Mouse (Mus musculus) lung, embryonic 14.5 days (tissue): ENCODE measurements around the gene Vwa3b. TPM values are rescaled to one million over a fixed set of nuclear protein-coding genes. Genes with fewer than 3 reads are reported as not detected.
"Not testable (repeated sequence)": the region's sequence is repeated elsewhere in the genome, so short reads cannot be mapped to it uniquely, and the experiment has no call there.

ENCODE experiments used
- ATAC-seq: fragments of 200-750 bp; cut with Nextera tagmentation; 2 replicates; pipeline ENCODE4 v1.8.0; 2017; ENCODE audit warnings: mild to moderate bottlenecking, moderate TSS enrichment, moderate library complexity; ENCODE audit not compliant: insufficient read depth
- DNase-seq: peaks from one replicate; pipeline ENCODE4 v3.0.0-alpha.2; 2015
- H3K27ac ChIP-seq: fragments of 300-500 bp; sonication (generic); 2 replicates; pipeline ENCODE4 v1.5.1; 2014; ENCODE audit warnings: low read depth, mild to moderate bottlenecking, moderate library complexity
- H3K27me3 ChIP-seq: fragments of 300-500 bp; sonication (generic); 2 replicates; pipeline ENCODE4 v1.6.1; 2014; ENCODE audit warnings: low read length, control low read depth; ENCODE audit not compliant: insufficient read depth
- H3K36me3 ChIP-seq: fragments of 300-500 bp; sonication (generic); 2 replicates; pipeline ENCODE4 v1.6.1; 2014; ENCODE audit warnings: control low read depth; ENCODE audit not compliant: insufficient read depth
- H3K4me1 ChIP-seq: fragments of 300-500 bp; sonication (generic); 2 replicates; pipeline ENCODE4 v1.6.1; 2014; ENCODE audit warnings: antibody characterized with exemption, control low read depth; ENCODE audit not compliant: insufficient read depth
- H3K4me2 ChIP-seq: fragments of 300-500 bp; sonication (generic); 2 replicates; pipeline ENCODE4 v1.6.1; 2014; ENCODE audit warnings: mild to moderate bottlenecking
- H3K4me3 ChIP-seq: fragments of 300-500 bp; sonication (generic); 2 replicates; pipeline ENCODE4 v1.5.1; 2014; ENCODE audit warnings: low read depth, low read length
- H3K9ac ChIP-seq: fragments of 300-500 bp; sonication (generic); 2 replicates; pipeline ENCODE4 v1.6.1; 2014
- H3K9me3 ChIP-seq: fragments of 300-500 bp; sonication (generic); 2 replicates; pipeline ENCODE4 v1.6.1; 2016; ENCODE audit warnings: low read depth, low read length, control low read depth
- CTCF ChIP-seq: IDR thresholded peaks from 2 replicates; pipeline ENCODE4 v1.5.1; 2016; ENCODE audit warnings: antibody characterized with exemption, low read depth
- WGBS: fragments of 180-500 bp; shearing (Covaris S2); extraction: QIAGEN DNeasy Blood & Tissue Kit; methylation state at CpG from one replicate; pipeline ENCODE4 v1.1.7; 2014; 5-methylcytosine and 5-hydroxymethylcytosine counted together
- polyA plus RNA-seq: library from polyadenylated mRNA; unstranded; fragments of >200 nt; fragmentation: Nextera tagmentation; extraction: Ambion mirVana; gene quantifications from 2 replicates; pipeline ENCODE4 v1.2.1, GENCODE M21; 2014

The Vwa3b gene
- polyA plus RNA-seq, 1 experiment from 2014 or later: not detected

GRCm38 (mm10) chr1:37001636-37002315, 24.6 kb upstream of the Vwa3b start:
- no peak for TF ChIP-seq CTCF
- no peak for DNase-seq
- Histone ChIP-seq H3K36me3 (no peaks in the 10 kb centered on the region), H3K27ac (no peak overlapping the region), H3K9ac (no peak overlapping the region), H3K4me1 (no peaks in the 10 kb centered on the region), H3K9me3 (no peaks in the 10 kb centered on the region), H3K4me2 (no peak overlapping the region), H3K27me3 (no peaks in the 10 kb centered on the region), H3K4me3 (no peak overlapping the region)
- ATAC-seq: no peak
- WGBS: 32% methylated on average over 7 of the region's 7 CpGs

- no peaks in the 10 kb centered on the region for H3K36me3 ChIP-seq
- H3K27me3 ChIP-seq: no peaks in the 10 kb centered on the region
- no peaks in the 10 kb centered on the region for H3K4me1 ChIP-seq
- H3K9me3 ChIP-seq: no peaks in the 10 kb centered on the region
- no peak for DNase-seq
- TF ChIP-seq CTCF: no peak
- H3K27ac ChIP-seq: no peak overlapping the region
- no peak overlapping the region for H3K9ac ChIP-seq
- H3K4me3 ChIP-seq: no peak overlapping the region
- WGBS: 49% methylated on average over 3 of the region's 3 CpGs
- H3K4me2 ChIP-seq: no peak overlapping the region
- ATAC-seq: no peak
Measured at GRCm38 (mm10) chr1:37002316-37003008, 23.9 kb upstream of the Vwa3b start.

DNA sequence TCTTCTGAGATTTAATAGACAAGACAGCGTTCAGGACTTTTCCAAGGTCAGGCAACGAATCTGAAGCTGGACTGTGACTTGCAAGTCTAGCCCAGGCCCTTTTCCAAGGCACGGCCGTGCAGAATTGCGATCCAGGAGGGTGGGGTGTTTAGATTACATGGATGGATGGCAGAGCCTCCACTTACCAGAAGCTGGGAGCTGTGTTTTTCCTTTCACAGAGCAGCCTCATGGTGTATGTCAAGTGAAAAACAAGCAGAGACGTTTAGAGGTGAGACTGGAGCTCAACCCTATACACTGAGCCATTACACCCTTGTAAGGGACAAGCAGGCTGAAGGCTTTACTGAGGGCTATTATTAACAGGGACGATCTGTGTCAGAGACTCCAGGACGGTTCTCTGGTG, 21.9 kb upstream of the Vwa3b start:
- H3K36me3 ChIP-seq: no peaks in the 10 kb centered on the region
- no peak for DNase-seq
- no peaks in the 10 kb centered on the region for H3K27me3 ChIP-seq
- ATAC-seq: no peak
- H3K4me2 ChIP-seq: no peak overlapping the region
- WGBS: 66% methylated on average over 8 of the region's 8 CpGs
- no peak overlapping the region for H3K27ac ChIP-seq
- H3K9ac ChIP-seq: no peak overlapping the region
- H3K9me3 ChIP-seq: no peaks in the 10 kb centered on the region
- H3K4me1 ChIP-seq: no peaks in the 10 kb centered on the region
- no peak overlapping the region for H3K4me3 ChIP-seq
- no peak for TF ChIP-seq CTCF

DNA sequence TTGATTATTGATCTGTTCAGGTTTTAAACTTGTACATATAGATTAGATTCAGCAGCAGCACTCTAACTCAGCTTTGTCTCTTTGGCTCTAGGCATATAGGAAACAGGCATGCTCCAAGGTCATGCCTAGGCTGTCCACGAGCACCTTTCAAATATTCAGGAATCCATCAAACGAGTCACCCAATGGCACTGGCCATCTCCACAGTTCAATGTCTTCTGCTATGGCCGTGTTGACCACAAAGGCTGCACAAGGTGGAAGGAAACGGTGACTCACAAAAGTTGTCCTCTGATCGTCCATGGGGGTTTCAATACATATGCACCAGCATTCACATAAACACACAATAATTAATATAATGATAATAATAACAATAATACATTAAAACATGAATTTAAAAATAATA, 21.4 kb upstream of the Vwa3b start:
- H3K36me3 ChIP-seq: no peaks in the 10 kb centered on the region
- DNase-seq (no peak), ATAC-seq (no peak)
- H3K4me2 ChIP-seq: no peak overlapping the region
- no peaks in the 10 kb centered on the region for H3K4me1 ChIP-seq
- H3K4me3 ChIP-seq: no peak overlapping the region
- H3K9ac ChIP-seq: no peak overlapping the region
- TF ChIP-seq CTCF: no peak
- WGBS: 77% methylated on average over 5 of the region's 5 CpGs
- H3K9me3 ChIP-seq: no peaks in the 10 kb centered on the region
- H3K27me3 ChIP-seq: no peaks in the 10 kb centered on the region
- H3K27ac ChIP-seq: no peak overlapping the region

- H3K27me3 ChIP-seq, H3K27ac ChIP-seq, H3K4me3 ChIP-seq, H3K9me3 ChIP-seq, H3K36me3 ChIP-seq, H3K4me1 ChIP-seq, H3K4me2 ChIP-seq, H3K9ac ChIP-seq, ATAC-seq, DNase-seq: not testable (repeated sequence)
- WGBS: 83% methylated on average over 11 of the region's 11 CpGs
Measured at GRCm38 (mm10) chr1:37006529-37006928, 19.9 kb upstream of the Vwa3b start.

- DNase-seq (no peak), ATAC-seq (no peak)
- WGBS: 64% methylated on average over 10 of the region's 10 CpGs
- Histone ChIP-seq H3K27ac (no peak overlapping the region), H3K36me3 (no peaks in the 10 kb centered on the region), H3K4me2 (no peak overlapping the region), H3K4me1 (no peaks in the 10 kb centered on the region), H3K9ac (no peak overlapping the region), H3K4me3 (no peak overlapping the region), H3K27me3 (no peaks in the 10 kb centered on the region), H3K9me3 (no peaks in the 10 kb centered on the region)
- no peak for TF ChIP-seq CTCF
Measured at GRCm38 (mm10) chr1:37009880-37010279, 16.5 kb upstream of the Vwa3b start.

DNA sequence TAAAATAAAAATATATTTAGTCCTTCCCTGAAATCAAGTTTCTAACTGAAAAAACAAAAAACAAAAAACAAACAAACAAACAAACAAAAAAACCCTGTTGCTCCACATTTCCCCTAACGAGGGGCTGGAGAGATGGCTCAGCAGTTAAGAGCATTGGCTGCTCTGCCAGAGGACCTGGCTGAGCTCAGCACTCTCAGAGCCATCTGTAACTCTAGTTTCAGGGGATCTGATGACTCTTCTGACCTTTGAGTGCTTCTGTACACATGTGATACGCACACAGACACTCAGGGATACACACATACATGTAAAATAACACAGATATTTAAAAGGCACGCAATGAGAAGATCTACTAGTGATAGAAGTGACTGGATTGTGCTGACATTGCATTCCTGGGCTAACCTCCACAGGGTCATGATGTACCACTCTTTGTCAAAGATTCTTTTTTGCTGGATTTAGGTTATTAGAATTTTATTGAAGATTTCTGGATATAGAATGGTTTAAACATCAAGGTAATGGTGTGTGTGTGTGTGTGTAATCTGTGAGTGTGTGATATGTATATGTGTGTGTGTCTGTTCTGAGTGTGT, 14.7 kb upstream of the Vwa3b start:
- TF ChIP-seq CTCF: no peak

More for the DNA sequence above, 14.7 kb upstream of the Vwa3b start:
- Histone ChIP-seq H3K4me3 (no peak overlapping the region), H3K27me3 (no peaks in the 10 kb centered on the region), H3K9me3 (no peaks in the 10 kb centered on the region), H3K27ac (no peak overlapping the region), H3K36me3 (no peaks in the 10 kb centered on the region), H3K4me1 (no peaks in the 10 kb centered on the region), H3K9ac (no peak overlapping the region), H3K4me2 (no peak overlapping the region)
- ATAC-seq: no peak
- no peak for DNase-seq
- 56% methylated on average over 3 of the region's 3 CpGs for WGBS
